Mouse (Mus musculus) kidney, postnatal 36 days (tissue): ENCODE results near the gene Scn5a.

Source experiments
- DNase-seq, 2 experiments: peaks; one replicate each; pipeline ENCODE4 v3.0.0; 2021 to 2022; ENCODE audit warnings: mixed read lengths in 2 of 2

Scn5a gene

DNA sequence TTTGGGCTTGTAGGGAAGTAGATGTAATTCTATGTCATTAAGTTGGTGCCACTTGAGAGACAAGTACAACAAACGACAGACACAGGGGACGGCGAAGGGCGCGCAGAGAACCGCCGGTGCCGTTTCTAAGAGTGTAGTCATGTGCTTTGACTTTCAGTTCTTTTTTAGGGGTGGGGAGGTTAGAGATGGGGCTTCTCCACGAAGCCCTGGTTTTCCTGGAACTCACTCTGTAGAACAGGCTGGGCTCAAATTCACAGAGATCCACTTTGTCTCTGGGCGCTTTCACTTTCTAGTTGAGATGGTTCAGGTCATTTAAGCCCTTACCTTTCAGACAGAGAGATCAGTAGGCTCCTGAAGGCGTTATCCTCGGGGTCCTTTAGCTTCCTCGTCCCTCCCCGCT, 122.8 kb downstream of the Scn5a start:
- DNase-seq = no peak

- DNase-seq = no peak
These were observed 133.1 kb downstream of the Scn5a start for GRCm38 (mm10) chr9:119445737-119446136.

DNA sequence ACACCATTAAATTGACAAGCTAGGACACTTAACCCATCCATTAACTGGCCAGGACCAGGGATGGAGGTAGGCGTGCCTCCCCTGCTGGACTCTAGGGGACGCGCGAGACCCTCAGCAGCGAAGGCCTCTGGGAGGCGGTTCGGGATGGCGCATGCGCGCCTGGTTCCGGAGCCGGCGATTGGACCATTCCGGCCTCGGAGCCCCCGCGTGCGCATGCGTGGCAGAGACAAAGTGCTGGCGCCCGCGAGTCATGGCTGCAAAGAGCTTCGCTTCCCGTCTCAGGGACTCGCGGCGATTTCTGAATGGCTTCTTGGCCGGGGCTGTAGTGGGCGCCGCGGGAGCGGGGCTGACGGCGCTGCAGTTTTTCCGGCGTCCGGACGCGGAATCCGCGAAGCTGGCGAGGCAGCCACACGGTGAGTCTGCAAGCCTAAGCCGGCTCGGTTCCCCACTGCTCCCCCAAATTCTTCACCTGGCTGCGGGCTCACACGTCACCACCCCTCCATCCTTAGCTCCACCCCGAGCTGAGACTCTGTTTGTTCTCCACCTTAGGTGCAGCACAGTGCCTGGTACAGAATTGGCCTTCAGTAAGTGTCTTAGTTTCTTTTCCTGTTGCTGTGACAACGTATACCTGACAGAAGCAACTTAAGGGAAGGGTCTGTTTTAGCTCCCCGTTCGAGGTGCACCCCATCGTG, 133.9 kb downstream of the Scn5a start, which contains the start of gene Exog:
Exog (plus strand) TSS at position 206 of the 692 bp plus-strand sequence.
- DNase-seq = peak; percentile 98 to 100

GRCm38 (mm10) chr9:119438498-119439000, 140.3 kb downstream of the Scn5a start:
- DNase-seq = no peak

DNA sequence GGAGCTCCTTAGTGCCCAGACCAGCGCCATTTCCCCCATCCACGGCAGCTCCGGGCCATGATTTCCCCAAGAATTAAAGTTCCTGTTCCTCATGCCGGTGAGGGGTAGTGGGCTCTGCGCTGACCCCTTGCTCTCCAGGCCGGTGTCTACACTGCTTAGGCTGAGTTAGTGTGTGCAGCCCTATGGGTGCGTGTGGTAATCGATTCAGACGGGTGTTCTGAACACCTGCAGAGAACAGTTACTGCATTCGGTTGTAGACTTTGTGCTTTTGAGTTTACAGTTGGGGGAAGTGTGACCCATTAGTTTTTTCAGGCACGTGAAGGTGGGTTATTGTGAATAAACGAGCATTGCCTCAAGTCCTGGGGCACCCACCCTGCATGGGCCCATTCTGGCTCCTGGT, 140.8 kb downstream of the Scn5a start:
- DNase-seq = no peak

DNA sequence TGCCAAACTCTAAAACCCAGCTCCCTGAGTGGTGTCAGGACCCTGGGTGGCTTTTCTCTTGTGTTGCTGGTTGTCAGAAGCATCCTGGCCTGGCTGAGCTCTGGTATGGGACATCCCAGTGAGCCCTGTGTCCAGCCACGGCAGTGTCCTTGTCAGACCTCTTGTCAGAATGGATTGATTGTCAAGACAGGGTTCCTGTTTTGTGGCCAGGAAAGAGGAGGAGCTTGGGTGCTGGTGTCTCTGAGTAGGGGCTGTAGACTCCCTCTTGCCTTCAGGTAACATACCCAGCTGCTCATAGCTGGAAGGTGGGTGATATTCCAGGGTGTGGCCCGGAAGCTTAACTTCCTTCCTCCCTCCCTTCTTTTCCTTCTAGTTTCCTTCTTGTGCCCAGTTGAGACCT, 143.0 kb downstream of the Scn5a start:
- DNase-seq = no peak
